10 mouse cellular contexts compared by ENCODE assay signal in genomic region chr10:45002637-45003343, GRCm38 (mm10).
DNase-seq lines count a peak whose midpoint lies in the region; ATAC-seq and TF ChIP-seq lines count a peak whose summit lies in the region.
"Had no signal": no experiment of that assay in that cellular context is flagged by ENCODE, and none has a peak within 500 bp of the region (broad histone marks: within the 10 kb centered on the region; RNA-seq: fewer than 3 reads in every experiment).

No protein-coding gene starts in this region.

- H3K27me3 ChIP-seq in embryonic facial prominence, embryonic 13.5 days, result peaks cover 3% of the 10 kb centered on the region
- peaks cover 7% of the 10 kb centered on the region; the same call in 1 of the 2 replicates for H3K27me3 ChIP-seq in embryonic facial prominence, embryonic 10.5 days (replicated peaks; ENCODE audit: low read depth, poor library complexity, severe bottlenecking)
- no peaks in the 10 kb centered on the region for H3K27me3 ChIP-seq in midbrain, embryonic 13.5 days
- no peaks in the 10 kb centered on the region for H3K27me3 ChIP-seq in midbrain, postnatal 0 days (ENCODE audit: insufficient read depth, low read length)
- H3K27me3 ChIP-seq in intestine, embryonic 16.5 days (replicated peaks; ENCODE audit: control insufficient read depth, insufficient read depth, low read length), result no peaks in the 10 kb centered on the region
- H3K27me3 ChIP-seq in stomach, postnatal 0 days (ENCODE audit: control insufficient read depth, insufficient read depth, low read length), result no peaks in the 10 kb centered on the region
- peaks cover 39% of the 10 kb centered on the region for H3K27me3 ChIP-seq in forebrain, embryonic 12.5 days

- H3K4me2 ChIP-seq in embryonic facial prominence, embryonic 13.5 days, result peak overlapping the region; percentile 32; the same call in 1 of the 2 replicates
- H3K4me2 ChIP-seq in midbrain, embryonic 13.5 days (replicated peaks), result no peak overlapping the region
- no peak overlapping the region for H3K4me2 ChIP-seq in midbrain, postnatal 0 days (ENCODE audit: low read depth, low read length, poor library complexity, severe bottlenecking)
- peak overlapping the region; percentile 22; the same call in 1 of the 2 replicates for H3K4me2 ChIP-seq in intestine, embryonic 16.5 days (ENCODE audit: low read depth, low read length)
- H3K4me2 ChIP-seq in stomach, postnatal 0 days (replicated peaks; ENCODE audit: low read depth), result peak overlapping the region; percentile 19
- H3K4me2 ChIP-seq in forebrain, embryonic 12.5 days, result no peak overlapping the region

- no peaks in the 10 kb centered on the region for H3K36me3 ChIP-seq in embryonic facial prominence, embryonic 13.5 days
- H3K36me3 ChIP-seq in embryonic facial prominence, embryonic 10.5 days (replicated peaks), result no peaks in the 10 kb centered on the region
- no peaks in the 10 kb centered on the region for H3K36me3 ChIP-seq in midbrain, embryonic 13.5 days
- H3K36me3 ChIP-seq in midbrain, postnatal 0 days (ENCODE audit: insufficient read depth, low read length), result no peaks in the 10 kb centered on the region
- H3K36me3 ChIP-seq in intestine, embryonic 16.5 days (ENCODE audit: control insufficient read depth, insufficient read depth, low read length), result no peaks in the 10 kb centered on the region
- no peaks in the 10 kb centered on the region for H3K36me3 ChIP-seq in stomach, postnatal 0 days (ENCODE audit: control insufficient read depth, insufficient read depth, low read length)
- no peaks in the 10 kb centered on the region for H3K36me3 ChIP-seq in forebrain, embryonic 12.5 days (replicated peaks)
- H3K36me3 ChIP-seq: forebrain, embryonic 10.5 days had no signal

- no peak overlapping the region for H3K4me3 ChIP-seq in embryonic facial prominence, embryonic 13.5 days
- H3K4me3 ChIP-seq in embryonic facial prominence, embryonic 10.5 days, result no peak overlapping the region
- H3K4me3 ChIP-seq in midbrain, embryonic 13.5 days (replicated peaks), result no peak overlapping the region
- H3K4me3 ChIP-seq in midbrain, postnatal 0 days (ENCODE audit: low read depth, low read length), result no peak overlapping the region
- no peak overlapping the region for H3K4me3 ChIP-seq in intestine, embryonic 16.5 days (ENCODE audit: low read length)
- H3K4me3 ChIP-seq in stomach, postnatal 0 days (ENCODE audit: low read depth, low read length), result no peak overlapping the region
- H3K4me3 ChIP-seq in forebrain, embryonic 12.5 days (replicated peaks), result no peak overlapping the region
- H3K4me3 ChIP-seq: forebrain, embryonic 10.5 days had no signal

- no peak for ATAC-seq in embryonic facial prominence, embryonic 13.5 days (ENCODE audit: insufficient number of reproducible peaks, insufficient read depth, low FRiP score, low TSS enrichment, low read depth)
- ATAC-seq in midbrain, embryonic 13.5 days, result no peak
- ATAC-seq in midbrain, postnatal 0 days (ENCODE audit: low FRiP score), result no peak
- peak; percentile 39 for ATAC-seq in intestine, embryonic 16.5 days
- ATAC-seq in stomach, postnatal 0 days (ENCODE audit: low FRiP score, low TSS enrichment), result no peak
- no peak for ATAC-seq in forebrain, embryonic 12.5 days (ENCODE audit: low FRiP score)

- no peak for DNase-seq in embryonic facial prominence, embryonic 10.5 days (ENCODE audit: low spot score)
- DNase-seq in midbrain, postnatal 0 days (ENCODE audit: low spot score), result no peak
- peak; percentile 12 for DNase-seq in stomach, postnatal 0 days (ENCODE audit: low spot score)
- DNase-seq in gastrocnemius, postnatal 4 days (ENCODE audit: low spot score in 2 of 2), result no peak
- DNase-seq: cerebellum, adult 9-10 months had no signal

- no peaks in the 10 kb centered on the region for H3K9me3 ChIP-seq in embryonic facial prominence, embryonic 13.5 days
- no peaks in the 10 kb centered on the region for H3K9me3 ChIP-seq in embryonic facial prominence, embryonic 10.5 days
- no peaks in the 10 kb centered on the region for H3K9me3 ChIP-seq in midbrain, embryonic 13.5 days
- no peaks in the 10 kb centered on the region for H3K9me3 ChIP-seq in midbrain, postnatal 0 days (ENCODE audit: low read length)
- H3K9me3 ChIP-seq in intestine, embryonic 16.5 days (ENCODE audit: control insufficient read depth, low read length), result no peaks in the 10 kb centered on the region
- no peaks in the 10 kb centered on the region for H3K9me3 ChIP-seq in stomach, postnatal 0 days (ENCODE audit: control insufficient read depth, low read length)
- H3K9me3 ChIP-seq in forebrain, embryonic 12.5 days, result no peaks in the 10 kb centered on the region
- H3K9me3 ChIP-seq: forebrain, embryonic 10.5 days had no signal

- H3K4me1 ChIP-seq in embryonic facial prominence, embryonic 13.5 days, result peaks cover 13% of the 10 kb centered on the region
- peaks cover 27% of the 10 kb centered on the region for H3K4me1 ChIP-seq in embryonic facial prominence, embryonic 10.5 days
- peaks cover 22% of the 10 kb centered on the region for H3K4me1 ChIP-seq in midbrain, embryonic 13.5 days (replicated peaks)
- no peaks in the 10 kb centered on the region for H3K4me1 ChIP-seq in midbrain, postnatal 0 days (ENCODE audit: insufficient read depth, low read length)
- H3K4me1 ChIP-seq in intestine, embryonic 16.5 days (ENCODE audit: control insufficient read depth, insufficient read depth, low read length), result peaks cover 14% of the 10 kb centered on the region
- H3K4me1 ChIP-seq in stomach, postnatal 0 days (replicated peaks; ENCODE audit: control insufficient read depth, insufficient read depth), result peaks cover 6% of the 10 kb centered on the region; the same call in 1 of the 2 replicates
- H3K4me1 ChIP-seq in forebrain, embryonic 12.5 days, result peaks cover 18% of the 10 kb centered on the region

- H3K27ac ChIP-seq in embryonic facial prominence, embryonic 13.5 days, result no peak overlapping the region
- no peak overlapping the region for H3K27ac ChIP-seq in embryonic facial prominence, embryonic 10.5 days (replicated peaks)
- no peak overlapping the region for H3K27ac ChIP-seq in midbrain, embryonic 13.5 days
- H3K27ac ChIP-seq in midbrain, postnatal 0 days (ENCODE audit: low read depth, low read length), result no peak overlapping the region
- H3K27ac ChIP-seq in intestine, embryonic 16.5 days (ENCODE audit: low read length), result peak overlapping the region; percentile 74
- no peak overlapping the region for H3K27ac ChIP-seq in stomach, postnatal 0 days (replicated peaks)
- H3K27ac ChIP-seq in forebrain, embryonic 12.5 days, result no peak overlapping the region
- H3K27ac ChIP-seq: forebrain, embryonic 10.5 days had no signal

- TF ChIP-seq CTCF in midbrain, postnatal 0 days (IDR thresholded peaks at IDR 0.05), result no peak
- TF ChIP-seq CTCF in stomach, postnatal 0 days (IDR thresholded peaks at IDR 0.05; ENCODE audit: low read depth), result no peak

- 52% methylated on average over 8 of the region's 8 CpGs for WGBS in embryonic facial prominence, embryonic 13.5 days
- 70% methylated on average over 8 of the region's 8 CpGs for WGBS in embryonic facial prominence, embryonic 10.5 days
- WGBS in midbrain, embryonic 13.5 days, result 65% methylated on average over 8 of the region's 8 CpGs
- WGBS in midbrain, postnatal 0 days, result 57% methylated on average over 8 of the region's 8 CpGs
- WGBS in intestine, embryonic 16.5 days, result 29% methylated on average over 8 of the region's 8 CpGs
- WGBS in stomach, postnatal 0 days, result 22% methylated on average over 8 of the region's 8 CpGs
- WGBS in forebrain, embryonic 12.5 days, result 69% methylated on average over 8 of the region's 8 CpGs

- no peak overlapping the region for H3K9ac ChIP-seq in embryonic facial prominence, embryonic 13.5 days
- H3K9ac ChIP-seq in midbrain, embryonic 13.5 days (replicated peaks), result 0 out of 2 replicates have a peak overlapping the region, but pooled peaks have one; percentile 16
- no peak overlapping the region for H3K9ac ChIP-seq in midbrain, postnatal 0 days (replicated peaks; ENCODE audit: low read length, poor library complexity, severe bottlenecking)
- peak overlapping the region; percentile 54 for H3K9ac ChIP-seq in intestine, embryonic 16.5 days (ENCODE audit: low read depth, low read length)
- no peak overlapping the region for H3K9ac ChIP-seq in stomach, postnatal 0 days (ENCODE audit: low read length)
- no peak overlapping the region for H3K9ac ChIP-seq in forebrain, embryonic 12.5 days

- TF ChIP-seq EP300 in stomach, postnatal 0 days (optimal IDR thresholded peaks at IDR 0.05), result no peak

Comparison
In these comparisons a context has a peak if more than half of its experiments do, and no peak if none do; other contexts are left out.
1. H3K9ac ChIP-seq: peak in midbrain, embryonic 13.5 days (single experiment) and intestine, embryonic 16.5 days (single experiment); none in embryonic facial prominence, embryonic 13.5 days (single experiment), midbrain, postnatal 0 days (single experiment), stomach, postnatal 0 days (single experiment) and forebrain, embryonic 12.5 days (single experiment).
2. H3K4me2 ChIP-seq: peak in embryonic facial prominence, embryonic 13.5 days (single experiment), intestine, embryonic 16.5 days (single experiment) and stomach, postnatal 0 days (single experiment); none in midbrain, embryonic 13.5 days (single experiment), midbrain, postnatal 0 days (single experiment) and forebrain, embryonic 12.5 days (single experiment).